Mouse (Mus musculus): Measurements from ENCODE around the gene Olfr823. TPM values are rescaled to one million over a fixed set of nuclear protein-coding genes. Genes with fewer than 3 reads are reported as not detected.
"Not testable (repeated sequence)": the region's sequence is repeated elsewhere in the genome, so short reads cannot be mapped to it uniquely, and the experiment has no call there.

Olfr823 gene
- polyA plus RNA-seq (2015; fragmentation: Nextera tagmentation; extraction: Ambion mirVana) = not detected in 2 replicates

DNA sequence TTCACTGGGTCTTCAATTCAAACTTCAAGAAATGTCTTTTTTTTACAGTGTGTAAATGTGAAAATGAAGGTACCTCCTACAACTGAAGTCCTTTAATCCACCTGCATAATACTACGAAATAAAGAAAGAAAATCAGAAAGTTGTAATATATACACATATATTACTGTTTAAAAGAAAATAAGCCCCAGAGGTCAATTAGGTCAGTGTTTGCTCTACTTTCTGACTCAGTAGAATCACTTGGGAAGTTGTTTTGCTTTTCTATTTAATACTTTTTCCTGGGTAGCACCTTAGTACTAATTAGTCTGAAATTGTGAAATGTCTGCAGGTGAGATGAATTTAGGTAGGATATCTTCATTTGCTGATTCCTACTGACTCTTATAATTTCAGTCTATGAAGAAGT is at the start of gene Olfr823:
Olfr823 (minus strand) TSS at position 101 of the 400 bp plus-strand sequence.
- H3K4me3 ChIP-seq (ENCODE audit: low read depth, low read length); H3K36me3 ChIP-seq (ENCODE audit: control insufficient read depth, insufficient read depth, low read length); DNase-seq (ENCODE audit: low spot score); H3K4me2 ChIP-seq (replicated peaks; ENCODE audit: low read depth); H3K27me3 ChIP-seq (ENCODE audit: control insufficient read depth, insufficient read depth, low read length); H3K9me3 ChIP-seq (ENCODE audit: control insufficient read depth, low read length); H3K9ac ChIP-seq (ENCODE audit: low read length); ATAC-seq (ENCODE audit: low FRiP score, low TSS enrichment); H3K27ac ChIP-seq (replicated peaks); H3K4me1 ChIP-seq (replicated peaks; ENCODE audit: control insufficient read depth, insufficient read depth): not testable (repeated sequence)
- WGBS = 62% methylated on average over 1 of the region's 1 CpGs

DNA sequence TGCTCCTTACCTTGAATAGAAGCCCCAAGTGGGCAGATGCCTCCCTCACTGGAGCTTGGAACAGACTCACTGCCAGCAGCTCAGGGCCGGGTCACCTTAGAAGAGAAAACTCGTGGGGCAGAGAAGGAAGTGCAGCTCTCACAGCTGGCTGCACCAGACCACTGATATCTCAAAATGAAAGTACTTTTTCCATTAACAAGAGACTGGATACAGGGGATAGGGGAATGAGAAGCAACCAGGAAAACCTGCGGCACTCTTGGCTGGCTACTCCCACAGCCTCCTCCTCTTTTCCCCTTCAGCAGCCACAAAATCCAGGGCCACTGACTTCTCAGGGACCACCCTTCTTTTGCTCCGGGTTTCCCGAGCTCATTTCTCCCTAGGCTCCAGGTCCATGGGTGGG is 28.9 kb upstream of the Olfr823 start:
- Histone ChIP-seq H3K9ac (ENCODE audit: low read length) (no peak overlapping the region), H3K9me3 (ENCODE audit: control insufficient read depth, low read length) (no peaks in the 10 kb centered on the region), H3K27me3 (ENCODE audit: control insufficient read depth, insufficient read depth, low read length) (no peaks in the 10 kb centered on the region), H3K4me2 (replicated peaks; ENCODE audit: low read depth) (no peak overlapping the region), H3K27ac (replicated peaks) (no peak overlapping the region), H3K4me1 (replicated peaks; ENCODE audit: control insufficient read depth, insufficient read depth) (no peaks in the 10 kb centered on the region), H3K36me3 (ENCODE audit: control insufficient read depth, insufficient read depth, low read length) (no peaks in the 10 kb centered on the region), H3K4me3 (ENCODE audit: low read depth, low read length) (no peak overlapping the region)
- ATAC-seq (ENCODE audit: low FRiP score, low TSS enrichment) (no peak), DNase-seq (ENCODE audit: low spot score) (no peak)
- no peak for TF ChIP-seq EP300 (optimal IDR thresholded peaks at IDR 0.05)
- TF ChIP-seq CTCF (IDR thresholded peaks at IDR 0.05; ENCODE audit: low read depth) = no peak
- WGBS = 77% methylated on average over 5 of the region's 5 CpGs

DNA sequence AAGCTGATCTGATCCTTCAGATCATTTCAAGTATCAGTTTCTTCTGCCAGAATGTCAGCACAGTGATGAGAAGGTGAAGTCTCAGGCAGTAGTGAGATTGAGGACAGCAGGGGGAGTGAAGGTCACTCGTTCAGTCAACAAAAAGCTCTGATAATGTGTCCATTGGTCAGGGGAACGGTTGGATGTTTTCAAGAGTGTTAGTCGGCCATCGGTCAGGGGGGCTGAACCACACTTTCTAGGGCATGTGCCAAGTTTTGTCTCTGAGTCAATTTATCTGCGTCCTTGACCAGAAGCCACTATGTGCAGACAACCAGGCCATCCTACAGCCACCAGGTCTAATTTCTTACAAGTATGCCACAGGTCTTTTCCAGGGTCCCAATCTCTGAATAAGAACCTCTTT is 27.3 kb upstream of the Olfr823 start:
- not testable (repeated sequence) for H3K9me3 ChIP-seq (ENCODE audit: control insufficient read depth, low read length); H3K4me2 ChIP-seq (replicated peaks; ENCODE audit: low read depth); H3K4me1 ChIP-seq (replicated peaks; ENCODE audit: control insufficient read depth, insufficient read depth); H3K27ac ChIP-seq (replicated peaks); H3K27me3 ChIP-seq (ENCODE audit: control insufficient read depth, insufficient read depth, low read length); DNase-seq (ENCODE audit: low spot score); H3K9ac ChIP-seq (ENCODE audit: low read length); ATAC-seq (ENCODE audit: low FRiP score, low TSS enrichment); H3K4me3 ChIP-seq (ENCODE audit: low read depth, low read length); H3K36me3 ChIP-seq (ENCODE audit: control insufficient read depth, insufficient read depth, low read length)
- 75% methylated on average over 5 of the region's 5 CpGs for WGBS

DNA sequence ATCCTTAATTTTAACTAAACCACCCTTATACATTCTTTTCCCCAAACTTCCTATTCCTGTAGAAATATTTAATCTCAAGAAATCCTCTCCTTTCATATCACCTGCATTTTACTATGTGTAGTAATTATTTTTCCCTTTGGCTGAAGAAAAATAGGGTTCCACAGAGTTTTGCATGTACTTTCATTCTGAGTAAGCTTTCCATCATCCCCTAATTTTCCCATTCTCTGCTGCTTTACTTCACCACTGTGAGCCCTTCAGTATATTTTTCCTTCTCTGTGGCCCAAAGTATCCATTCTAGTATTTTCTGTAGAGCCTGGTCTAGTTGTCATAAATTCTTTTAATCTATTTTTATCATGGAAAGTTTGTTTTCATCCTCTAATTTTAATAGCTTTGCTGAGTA is 19.6 kb upstream of the Olfr823 start:
- no peaks in the 10 kb centered on the region for H3K36me3 ChIP-seq (ENCODE audit: control insufficient read depth, insufficient read depth, low read length)
- no peaks in the 10 kb centered on the region for H3K9me3 ChIP-seq (ENCODE audit: control insufficient read depth, low read length)
- no peak for TF ChIP-seq CTCF (IDR thresholded peaks at IDR 0.05; ENCODE audit: low read depth)
- TF ChIP-seq EP300 (optimal IDR thresholded peaks at IDR 0.05) = no peak
- no peak overlapping the region for H3K4me3 ChIP-seq (ENCODE audit: low read depth, low read length)
- no peaks in the 10 kb centered on the region for H3K4me1 ChIP-seq (replicated peaks; ENCODE audit: control insufficient read depth, insufficient read depth)
- no peaks in the 10 kb centered on the region for H3K27me3 ChIP-seq (ENCODE audit: control insufficient read depth, insufficient read depth, low read length)
- no peak overlapping the region for H3K27ac ChIP-seq (replicated peaks)
- no peak overlapping the region for H3K4me2 ChIP-seq (replicated peaks; ENCODE audit: low read depth)
- ATAC-seq (ENCODE audit: low FRiP score, low TSS enrichment) (no peak), DNase-seq (ENCODE audit: low spot score) (no peak)
- no peak overlapping the region for H3K9ac ChIP-seq (ENCODE audit: low read length)

DNA sequence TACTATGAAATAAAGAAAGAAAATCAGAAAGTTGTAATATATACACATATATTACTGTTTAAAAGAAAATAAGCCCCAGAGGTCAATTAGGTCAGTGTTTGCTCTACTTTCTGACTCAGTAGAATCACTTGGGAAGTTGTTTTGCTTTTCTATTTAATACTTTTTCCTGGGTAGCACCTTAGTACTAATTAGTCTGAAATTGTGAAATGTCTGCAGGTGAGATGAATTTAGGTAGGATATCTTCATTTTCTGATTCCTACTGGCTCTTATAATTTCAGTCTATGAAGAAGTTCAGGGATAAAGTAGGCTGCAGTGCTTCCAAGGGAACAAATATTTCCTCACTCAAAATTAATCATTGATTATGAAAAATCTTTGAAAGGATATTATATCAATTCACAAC is 14.7 kb upstream of the Olfr823 start, which contains the start of gene Olfr824:
Olfr824 (minus strand) TSS at position 101 of the 400 bp plus-strand sequence.
- ATAC-seq (ENCODE audit: low FRiP score, low TSS enrichment); H3K36me3 ChIP-seq (ENCODE audit: control insufficient read depth, insufficient read depth, low read length); H3K4me2 ChIP-seq (replicated peaks; ENCODE audit: low read depth): not testable (repeated sequence)

GRCm38 (mm10) chr10:130116045-130116444 is 862 bp upstream of the Olfr823 start:
- H3K4me3 ChIP-seq (ENCODE audit: low read depth, low read length); H3K4me1 ChIP-seq (replicated peaks; ENCODE audit: control insufficient read depth, insufficient read depth); H3K27ac ChIP-seq (replicated peaks); H3K4me2 ChIP-seq (replicated peaks; ENCODE audit: low read depth); ATAC-seq (ENCODE audit: low FRiP score, low TSS enrichment); DNase-seq (ENCODE audit: low spot score); H3K27me3 ChIP-seq (ENCODE audit: control insufficient read depth, insufficient read depth, low read length); H3K9ac ChIP-seq (ENCODE audit: low read length); H3K36me3 ChIP-seq (ENCODE audit: control insufficient read depth, insufficient read depth, low read length); H3K9me3 ChIP-seq (ENCODE audit: control insufficient read depth, low read length): not testable (repeated sequence)
- WGBS = 64% methylated on average over 3 of the region's 3 CpGs

More for the DNA sequence above, 14.7 kb upstream of the Olfr823 start, which contains the start of gene Olfr824:
- DNase-seq (ENCODE audit: low spot score); H3K4me3 ChIP-seq (ENCODE audit: low read depth, low read length); H3K27me3 ChIP-seq (ENCODE audit: control insufficient read depth, insufficient read depth, low read length); H3K9me3 ChIP-seq (ENCODE audit: control insufficient read depth, low read length); H3K4me1 ChIP-seq (replicated peaks; ENCODE audit: control insufficient read depth, insufficient read depth); H3K27ac ChIP-seq (replicated peaks); H3K9ac ChIP-seq (ENCODE audit: low read length): not testable (repeated sequence)

DNA sequence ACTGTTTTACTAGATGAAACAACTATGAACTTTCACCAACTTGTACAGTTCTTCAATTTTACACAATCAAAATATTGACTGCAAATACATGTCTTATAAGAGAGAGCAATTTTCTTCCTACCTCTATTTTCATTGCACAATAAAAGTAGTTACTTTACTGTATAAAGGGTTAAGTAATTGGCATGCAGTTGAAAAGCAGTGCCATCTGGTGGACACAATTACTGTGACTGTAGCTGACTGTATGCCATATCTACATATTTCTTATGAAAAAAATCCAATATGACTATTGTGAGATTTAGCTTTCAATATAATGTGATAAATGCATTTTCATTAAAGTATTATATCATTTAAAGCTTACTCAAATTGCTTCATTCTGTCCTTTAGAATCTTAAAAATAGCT is 19.1 kb downstream of the Olfr823 start:
- Histone ChIP-seq H3K9ac (ENCODE audit: low read length) (no peak overlapping the region), H3K27ac (replicated peaks) (no peak overlapping the region), H3K9me3 (ENCODE audit: control insufficient read depth, low read length) (no peaks in the 10 kb centered on the region), H3K4me1 (replicated peaks; ENCODE audit: control insufficient read depth, insufficient read depth) (no peaks in the 10 kb centered on the region), H3K4me2 (replicated peaks; ENCODE audit: low read depth) (no peak overlapping the region), H3K27me3 (ENCODE audit: control insufficient read depth, insufficient read depth, low read length) (no peaks in the 10 kb centered on the region), H3K36me3 (ENCODE audit: control insufficient read depth, insufficient read depth, low read length) (no peaks in the 10 kb centered on the region), H3K4me3 (ENCODE audit: low read depth, low read length) (no peak overlapping the region)
- DNase-seq (ENCODE audit: low spot score) (no peak), ATAC-seq (ENCODE audit: low FRiP score, low TSS enrichment) (no peak)
- TF ChIP-seq EP300 (optimal IDR thresholded peaks at IDR 0.05) (no peak), CTCF (IDR thresholded peaks at IDR 0.05; ENCODE audit: low read depth) (peak; percentile 60)

All from stomach, postnatal 0 days (tissue).